ENCODE assay signal across 13 mouse cellular contexts in genomic region chr5:113206670-113207352, GRCm38 (mm10). TPM values are rescaled to one million over a fixed set of nuclear protein-coding genes. Genes with fewer than 3 reads are reported as not detected.
A peak's percentile ranks its signal among the peaks of the same experiment; 100 is the strongest.
DNase-seq lines count a peak whose midpoint lies in the region; TF ChIP-seq lines count a peak whose summit lies in the region.
"Had no signal": no experiment of that assay in that cellular context is flagged by ENCODE, and none has a peak within 500 bp of the region (broad histone marks: within the 10 kb centered on the region; RNA-seq: fewer than 3 reads in every experiment).

No protein-coding gene starts in this region.

- DNase-seq in heart, adult 11 months, result peak; percentile 96
- no peak for DNase-seq in heart, postnatal 4 days
- no peak for DNase-seq in left cerebral cortex, adult 2 months (ENCODE audit: extremely low spot score in 1 of 2, low spot score in 2 of 2)
- no peak for DNase-seq in left cerebral cortex, adult 18-20 months (ENCODE audit: low spot score in 2 of 2)
- peak; percentile 51 for DNase-seq in lung, postnatal 36 days
- DNase-seq in embryo, embryonic 10.5 days (ENCODE audit: low spot score), result no peak
- DNase-seq in right cerebral cortex, postnatal 36 days (ENCODE audit: low spot score in 2 of 2), result no peak
- DNase-seq: cerebellum, postnatal 25 days; gastrocnemius, postnatal 25 days had no signal

- peaks cover 41% of the 10 kb centered on the region for H3K4me1 ChIP-seq in bone marrow macrophage, adult 2 months (ENCODE audit: control insufficient read depth, insufficient read depth, low read length)

- H3K4me3 ChIP-seq in left cerebral cortex, adult 2 months, result no peak overlapping the region
- no peak overlapping the region for H3K4me3 ChIP-seq in bone marrow macrophage, adult 2 months (ENCODE audit: insufficient read depth, low read length)
- H3K4me3 ChIP-seq: midbrain, embryonic 10.5 days had no signal

- H3K27ac ChIP-seq in left cerebral cortex, adult 2 months, result peak overlapping the region; percentile 44; the same call in 1 of the 2 replicates
- peak overlapping the region; percentile 1 for H3K27ac ChIP-seq in bone marrow macrophage, adult 2 months (ENCODE audit: insufficient read depth, low read depth, low read length)
- H3K27ac ChIP-seq: midbrain, embryonic 10.5 days had no signal

- TF ChIP-seq CTCF in left cerebral cortex, adult 2 months (IDR thresholded peaks at IDR 0.05), result no peak
- no peak for TF ChIP-seq CTCF in bone marrow macrophage, adult 2 months (IDR thresholded peaks at IDR 0.05; ENCODE audit: low read depth, low read length)

- intact Hi-C loops in left cerebral cortex, adult 2 months (cut with DNase I), result no loop called here

- no peak for TF ChIP-seq POLR2A in bone marrow macrophage, adult 2 months (IDR thresholded peaks at IDR 0.05; ENCODE audit: borderline replicate concordance, low read depth, low read length)

RNA-seq across cellular contexts. Expression of gene 2900026A02Rik, which starts 14.2 kb away (rescaled TPM):
- total RNA-seq in heart, postnatal 4 days (2021), result 10 to 100 TPM; 46.8 to 48.3 TPM
- total RNA-seq in left cerebral cortex, adult 2 months (2021), result 10 to 100 TPM; 39.6 to 45.1 TPM
- 10 to 100 TPM; 37.3 to 39.1 TPM for total RNA-seq in left cerebral cortex, adult 18-20 months (2021)
- 5.7 and 5.9 TPM in 2 replicates for polyA plus RNA-seq in bone marrow macrophage, adult 2 months (2012; ENCODE audit: insufficient read depth, insufficient read length, missing spikeins)

RNA-seq across cellular contexts. Expression of gene Tmem211, which starts 19.9 kb away (rescaled TPM):
- total RNA-seq in heart, postnatal 4 days (2021), result not detected
- total RNA-seq in left cerebral cortex, adult 2 months (2021), result not detected
- not detected for total RNA-seq in left cerebral cortex, adult 18-20 months (2021)
- not detected in 2 replicates for polyA plus RNA-seq in bone marrow macrophage, adult 2 months (2012; ENCODE audit: insufficient read depth, insufficient read length, missing spikeins)
- total RNA-seq: gastrocnemius, postnatal 25 days; left cerebral cortex, postnatal 14 days had no signal
- polyA plus RNA-seq: midbrain, embryonic 10.5 days; neural tube, embryonic 14.5 days had no signal

Comparison
In these comparisons a context has a peak if more than half of its experiments do, and no peak if none do; other contexts are left out.
1. DNase-seq: peak in heart, adult 11 months (single experiment) and lung, postnatal 36 days (single experiment); none in heart, postnatal 4 days (single experiment), left cerebral cortex, adult 2 months (0 of 2), left cerebral cortex, adult 18-20 months (0 of 2), embryo, embryonic 10.5 days (single experiment) and right cerebral cortex, postnatal 36 days (0 of 2).